Mouse (Mus musculus): Measurements from ENCODE around the gene Gca.

DNA sequence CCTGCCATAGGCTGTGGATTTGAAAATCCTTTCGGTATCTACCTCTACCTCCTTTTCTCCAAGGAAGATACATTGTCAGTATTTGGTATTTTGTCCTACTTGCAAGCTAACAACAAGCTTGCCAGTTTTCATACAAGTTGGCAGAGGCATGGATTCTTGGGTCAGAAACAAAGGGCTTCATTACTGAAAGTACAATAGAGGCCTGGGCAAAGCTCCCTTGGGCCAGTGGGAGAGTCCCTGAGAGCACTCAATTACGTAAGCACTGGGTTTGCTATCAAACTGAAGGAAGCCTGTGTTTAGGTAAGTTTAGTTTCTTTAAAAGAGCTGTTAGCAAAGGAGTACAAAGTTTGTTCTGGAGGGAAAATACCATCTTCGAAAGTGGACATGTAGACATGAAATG is 1.5 kb upstream of the Gca start:
- no peak for TF ChIP-seq CTCF (IDR thresholded peaks at IDR 0.05 in 2 of 3, conservative IDR thresholded peaks at IDR 0.05 in 1 of 3; ENCODE audit: control insufficient read depth in 1 of 3, insufficient read depth in 1 of 3, low read depth in 2 of 3, low read length in 3 of 3, poor library complexity in 1 of 3, severe bottlenecking in 1 of 3)
- TF ChIP-seq GABPA (IDR thresholded peaks at IDR 0.05; ENCODE audit: low read depth, low read length) = no peak
- no peak for TF ChIP-seq MAZ (IDR thresholded peaks at IDR 0.05; ENCODE audit: low read depth, low read length)
- no peak for TF ChIP-seq ZMIZ1 (IDR thresholded peaks at IDR 0.05; ENCODE audit: low read depth, low read length)
- TF ChIP-seq MEF2A (IDR thresholded peaks at IDR 0.05; ENCODE audit: extremely low read depth, insufficient replicate concordance, low read depth, low read length, poor library complexity, severe bottlenecking) = no peak
- no peak for TF ChIP-seq USF2 (IDR thresholded peaks at IDR 0.05; ENCODE audit: borderline replicate concordance in 1 of 2, insufficient read depth in 1 of 2, low read depth in 1 of 2, low read length in 2 of 2)
- TF ChIP-seq UBTF (IDR thresholded peaks at IDR 0.05; ENCODE audit: borderline replicate concordance, insufficient read depth, low read depth, low read length) = no peak
- TF ChIP-seq ETS1 (IDR thresholded peaks at IDR 0.05; ENCODE audit: low read depth, low read length) = no peak
- TF ChIP-seq NELFE (IDR thresholded peaks at IDR 0.05; ENCODE audit: low read depth, low read length) = no peak
- TF ChIP-seq POLR2A (IDR thresholded peaks at IDR 0.05; ENCODE audit: control insufficient read depth in 1 of 2, insufficient read depth in 1 of 2, low read depth in 1 of 2, low read length in 2 of 2, poor library complexity in 1 of 2) = no peak
- no peak for TF ChIP-seq ELF1 (IDR thresholded peaks at IDR 0.05; ENCODE audit: low read depth, low read length)
- TF ChIP-seq NRF1 (IDR thresholded peaks at IDR 0.05; ENCODE audit: insufficient read depth, low read depth, low read length, poor library complexity, severe bottlenecking) = no peak

Measured in MEL (cell line).